Mouse (Mus musculus): ENCODE measurements around the gene Auh. TPM values are rescaled to one million over a fixed set of nuclear protein-coding genes. Genes with fewer than 3 reads are reported as not detected.

Auh gene
- 10 to 100 TPM; 46.6 to 47.2 TPM for total RNA-seq (2021)
- long read RNA-seq, experiment 1, transcript Auh-201 (10 exons, 1,320 nt): major isoform, 34 of 49 reads
- long read RNA-seq, experiment 1, partial matches to known transcripts: 3 of 49 reads
- long read RNA-seq, experiment 1, other reads (novel, unspliced or antisense): 8 of 49 reads
- long read RNA-seq, experiment 2, transcript Auh-201 (10 exons, 1,320 nt): major isoform, 33 of 46 reads
- long read RNA-seq, experiment 2, partial matches to known transcripts: 2 of 46 reads
- long read RNA-seq, experiment 2, other reads (novel, unspliced or antisense): 9 of 46 reads

- peak; percentile 78 to 90 for DNase-seq (ENCODE audit: low spot score in 2 of 2)
These were observed at the start of gene Auh for GRCm38 (mm10) chr13:52929209-52930171. Gene Auh, minus strand, starts transcription at chr13:52929681.

GRCm38 (mm10) chr13:52978321-52978981, 49.0 kb upstream of the Auh start:
- DNase-seq (ENCODE audit: low spot score in 2 of 2): peak in 1 of 2 experiments; percentile 45

GRCm38 (mm10) chr13:52977757-52978156, 48.3 kb upstream of the Auh start:
- DNase-seq (ENCODE audit: low spot score in 2 of 2): no peak

- DNase-seq (ENCODE audit: low spot score in 2 of 2): no peak
These were observed 47.7 kb upstream of the Auh start for GRCm38 (mm10) chr13:52977221-52977609.

- no peak for DNase-seq (ENCODE audit: low spot score in 2 of 2)
These were observed 47.2 kb upstream of the Auh start for GRCm38 (mm10) chr13:52976510-52977220.

- DNase-seq (ENCODE audit: low spot score in 2 of 2): no peak
These were observed 46.6 kb upstream of the Auh start for GRCm38 (mm10) chr13:52976130-52976509.

- DNase-seq (ENCODE audit: low spot score in 2 of 2): no peak
These were observed 45.2 kb upstream of the Auh start for GRCm38 (mm10) chr13:52974676-52975075.

- no peak for DNase-seq (ENCODE audit: low spot score in 2 of 2)
These were observed 43.9 kb upstream of the Auh start for GRCm38 (mm10) chr13:52973427-52973826.

GRCm38 (mm10) chr13:52972626-52973025, 43.1 kb upstream of the Auh start:
- no peak for DNase-seq (ENCODE audit: low spot score in 2 of 2)

- no peak for DNase-seq (ENCODE audit: low spot score in 2 of 2)
These were observed 41.4 kb upstream of the Auh start for GRCm38 (mm10) chr13:52970876-52971275.

GRCm38 (mm10) chr13:52962922-52963321, 33.4 kb upstream of the Auh start:
- no peak for DNase-seq (ENCODE audit: low spot score in 2 of 2)

GRCm38 (mm10) chr13:52962361-52962760, 32.9 kb upstream of the Auh start:
- no peak for DNase-seq (ENCODE audit: low spot score in 2 of 2)

GRCm38 (mm10) chr13:52953779-52954553, 24.5 kb upstream of the Auh start:
- DNase-seq (ENCODE audit: low spot score in 2 of 2): no peak

- no peak for DNase-seq (ENCODE audit: low spot score in 2 of 2)
These were observed 19.7 kb upstream of the Auh start for GRCm38 (mm10) chr13:52949211-52949610.

GRCm38 (mm10) chr13:52947545-52947944, 18.1 kb upstream of the Auh start:
- DNase-seq (ENCODE audit: low spot score in 2 of 2): no peak

- DNase-seq (ENCODE audit: low spot score in 2 of 2): no peak
These were observed 16.3 kb upstream of the Auh start for GRCm38 (mm10) chr13:52945769-52946168.

- no peak for DNase-seq (ENCODE audit: low spot score in 2 of 2)
These were observed 14.6 kb upstream of the Auh start for GRCm38 (mm10) chr13:52944116-52944515.

- no peak for DNase-seq (ENCODE audit: low spot score in 2 of 2)
These were observed 13.5 kb upstream of the Auh start for GRCm38 (mm10) chr13:52942876-52943388.

GRCm38 (mm10) chr13:52940956-52941355, 11.5 kb upstream of the Auh start:
- no peak for DNase-seq (ENCODE audit: low spot score in 2 of 2)

GRCm38 (mm10) chr13:52930582-52930981, 1.1 kb upstream of the Auh start:
- DNase-seq (ENCODE audit: low spot score in 2 of 2): peak in 1 of 2 experiments; percentile 24
